Comparison of ENCODE assay signal across 18 mouse cellular contexts in genomic region chr9:86679843-86680417, GRCm38 (mm10). TPM values are rescaled to one million over a fixed set of nuclear protein-coding genes. Genes with fewer than 3 reads are reported as not detected.
DNase-seq lines count a peak whose midpoint lies in the region; ATAC-seq and TF ChIP-seq lines count a peak whose summit lies in the region.
"Had no signal": no experiment of that assay in that cellular context is flagged by ENCODE, and none has a peak within 500 bp of the region (broad histone marks: within the 10 kb centered on the region; RNA-seq: fewer than 3 reads in every experiment).

No protein-coding gene starts in this region.

- no peaks in the 10 kb centered on the region for H3K9me3 ChIP-seq in hindbrain, postnatal 0 days (ENCODE audit: low read length)
- H3K9me3 ChIP-seq in hindbrain, embryonic 13.5 days = no peaks in the 10 kb centered on the region
- no peaks in the 10 kb centered on the region for H3K9me3 ChIP-seq in liver, postnatal 0 days (ENCODE audit: low read length)
- H3K9me3 ChIP-seq in liver, embryonic 11.5 days (ENCODE audit: control insufficient read depth, low read length) = no peaks in the 10 kb centered on the region
- H3K9me3 ChIP-seq: embryonic facial prominence, embryonic 12.5 days; forebrain, embryonic 15.5 days; heart, embryonic 10.5 days; heart, embryonic 15.5 days; hindbrain, embryonic 15.5 days had no signal

- no peaks in the 10 kb centered on the region for H3K36me3 ChIP-seq in hindbrain, postnatal 0 days (ENCODE audit: insufficient read depth, low read length)
- H3K36me3 ChIP-seq in hindbrain, embryonic 13.5 days = no peaks in the 10 kb centered on the region
- H3K36me3 ChIP-seq in liver, postnatal 0 days (replicated peaks; ENCODE audit: insufficient read depth, low read length) = no peaks in the 10 kb centered on the region
- H3K36me3 ChIP-seq in liver, embryonic 11.5 days (ENCODE audit: control insufficient read depth, insufficient read depth, low read length) = no peaks in the 10 kb centered on the region
- H3K36me3 ChIP-seq: embryonic facial prominence, embryonic 12.5 days; forebrain, embryonic 15.5 days; heart, embryonic 10.5 days; heart, embryonic 15.5 days had no signal

- H3K4me2 ChIP-seq in hindbrain, postnatal 0 days (ENCODE audit: low read depth, low read length) = no peak overlapping the region
- no peak overlapping the region for H3K4me2 ChIP-seq in hindbrain, embryonic 13.5 days
- no peak overlapping the region for H3K4me2 ChIP-seq in liver, postnatal 0 days (ENCODE audit: low read depth, low read length)
- no peak overlapping the region for H3K4me2 ChIP-seq in liver, embryonic 11.5 days
- H3K4me2 ChIP-seq: embryonic facial prominence, embryonic 12.5 days; forebrain, embryonic 15.5 days; heart, embryonic 15.5 days; hindbrain, embryonic 15.5 days had no signal

- no peak for TF ChIP-seq CTCF in gastrocnemius, adult 2 months (IDR thresholded peaks at IDR 0.05)
- no peak for TF ChIP-seq CTCF in hindbrain, postnatal 0 days (IDR thresholded peaks at IDR 0.05; ENCODE audit: low read depth)
- TF ChIP-seq CTCF in liver, postnatal 0 days (IDR thresholded peaks at IDR 0.05; ENCODE audit: low read depth) = no peak

- no peak for DNase-seq in gastrocnemius, adult 2 months
- no peak for DNase-seq in gastrocnemius, adult 18-20 months (ENCODE audit: low spot score)
- no peak for DNase-seq in hindbrain, postnatal 0 days (ENCODE audit: low spot score)
- DNase-seq in liver, postnatal 0 days = no peak
- no peak for DNase-seq in liver, embryonic 11.5 days (ENCODE audit: low spot score)
- DNase-seq: adrenal gland, postnatal 14 days; cerebellum, postnatal 25 days; gastrocnemius, postnatal 14 days; heart, postnatal 14 days had no signal

- WGBS in hindbrain, postnatal 0 days = 68% methylated on average over 11 of the region's 11 CpGs
- 81% methylated on average over 11 of the region's 11 CpGs for WGBS in hindbrain, embryonic 13.5 days
- WGBS in liver, postnatal 0 days (ENCODE audit: insufficient replicate concordance) = 79% methylated on average over 11 of the region's 11 CpGs
- 81% methylated on average over 11 of the region's 11 CpGs for WGBS in liver, embryonic 11.5 days

- peak; percentile 45 for ATAC-seq in hindbrain, postnatal 0 days
- no peak for ATAC-seq in hindbrain, embryonic 13.5 days (ENCODE audit: low FRiP score)
- ATAC-seq in liver, postnatal 0 days = peak; percentile 60; the same call in 1 of the 2 replicates
- ATAC-seq in liver, embryonic 11.5 days (replicated peaks; ENCODE audit: low FRiP score) = no peak
- ATAC-seq: activated CD4-positive, CD25-positive, alpha-beta regulatory T cell, adult 4 months; forebrain, embryonic 15.5 days; Patski had no signal

- H3K27ac ChIP-seq in gastrocnemius, adult 2 months = peak overlapping the region; percentile 89
- H3K27ac ChIP-seq in hindbrain, postnatal 0 days = no peak overlapping the region
- H3K27ac ChIP-seq in hindbrain, embryonic 13.5 days = no peak overlapping the region
- no peak overlapping the region for H3K27ac ChIP-seq in liver, postnatal 0 days (ENCODE audit: low read depth)
- no peak overlapping the region for H3K27ac ChIP-seq in liver, embryonic 11.5 days (ENCODE audit: low read depth, low read length)
- H3K27ac ChIP-seq: embryonic facial prominence, embryonic 12.5 days; forebrain, embryonic 15.5 days; heart, embryonic 10.5 days; heart, embryonic 15.5 days; hindbrain, embryonic 15.5 days had no signal

- intact Hi-C loops in gastrocnemius, adult 2 months (cut with DNase I) = no loop called here

- H3K4me1 ChIP-seq in hindbrain, postnatal 0 days (ENCODE audit: insufficient read depth, low read length) = no peaks in the 10 kb centered on the region; the same call in 1 of the 2 replicates
- peaks cover 5% of the 10 kb centered on the region for H3K4me1 ChIP-seq in hindbrain, embryonic 13.5 days (replicated peaks)
- H3K4me1 ChIP-seq in liver, postnatal 0 days (ENCODE audit: insufficient read depth) = peaks cover 9% of the 10 kb centered on the region
- no peaks in the 10 kb centered on the region for H3K4me1 ChIP-seq in liver, embryonic 11.5 days (replicated peaks; ENCODE audit: control insufficient read depth, insufficient read depth, low read length)

- H3K27me3 ChIP-seq in hindbrain, postnatal 0 days (ENCODE audit: insufficient read depth, low read length) = no peaks in the 10 kb centered on the region
- no peaks in the 10 kb centered on the region for H3K27me3 ChIP-seq in hindbrain, embryonic 13.5 days
- no peaks in the 10 kb centered on the region for H3K27me3 ChIP-seq in liver, postnatal 0 days (ENCODE audit: insufficient read depth, low read length)
- H3K27me3 ChIP-seq in liver, embryonic 11.5 days (replicated peaks; ENCODE audit: control insufficient read depth, insufficient read depth, low read length) = no peaks in the 10 kb centered on the region
- H3K27me3 ChIP-seq: CH12.LX; embryonic facial prominence, embryonic 12.5 days; forebrain, embryonic 15.5 days; heart, embryonic 15.5 days; hindbrain, embryonic 15.5 days; Patski had no signal

- no peak overlapping the region for H3K9ac ChIP-seq in hindbrain, postnatal 0 days (replicated peaks; ENCODE audit: low read length)
- H3K9ac ChIP-seq in hindbrain, embryonic 13.5 days = no peak overlapping the region
- no peak overlapping the region for H3K9ac ChIP-seq in liver, postnatal 0 days (replicated peaks)
- H3K9ac ChIP-seq in liver, embryonic 11.5 days (ENCODE audit: low read depth, low read length) = no peak overlapping the region
- H3K9ac ChIP-seq: embryonic facial prominence, embryonic 12.5 days; forebrain, embryonic 15.5 days; heart, embryonic 15.5 days; hindbrain, embryonic 15.5 days had no signal

- TF ChIP-seq EP300 in liver, postnatal 0 days (IDR thresholded peaks at IDR 0.05; ENCODE audit: low read depth) = no peak

- peak overlapping the region; percentile 45 for H3K4me3 ChIP-seq in gastrocnemius, adult 2 months
- no peak overlapping the region for H3K4me3 ChIP-seq in hindbrain, postnatal 0 days (ENCODE audit: low read length)
- H3K4me3 ChIP-seq in hindbrain, embryonic 13.5 days = no peak overlapping the region
- no peak overlapping the region for H3K4me3 ChIP-seq in liver, postnatal 0 days (ENCODE audit: low read depth, low read length)
- H3K4me3 ChIP-seq in liver, embryonic 11.5 days (ENCODE audit: low read depth, low read length) = no peak overlapping the region
- H3K4me3 ChIP-seq: embryonic facial prominence, embryonic 12.5 days; forebrain, embryonic 15.5 days; heart, embryonic 10.5 days; heart, embryonic 15.5 days; hindbrain, embryonic 15.5 days had no signal

RNA-seq across cellular contexts. Expression of gene Me1, which starts 15.8 kb away (rescaled TPM):
- total RNA-seq in gastrocnemius, adult 2 months (2021) = 100 to 1,000 TPM; 127 to 221 TPM
- total RNA-seq in gastrocnemius, adult 18-20 months (2021) = 100 to 1,000 TPM; 189 to 224 TPM
- total RNA-seq in hindbrain, postnatal 0 days (2014; rRNA removed) = 37.2 and 37.5 TPM in 2 replicates
- polyA plus RNA-seq in hindbrain, postnatal 0 days (2015; fragmentation: Nextera tagmentation; extraction: Ambion mirVana) = 75.0 and 76.5 TPM in 2 replicates
- 28.5 and 30.5 TPM in 2 replicates for polyA plus RNA-seq in hindbrain, embryonic 13.5 days (2015; fragmentation: Nextera tagmentation; extraction: Ambion mirVana)
- 7.7 and 10.3 TPM in 2 replicates for polyA plus RNA-seq in liver, postnatal 0 days (2015; fragmentation: Nextera tagmentation; extraction: Ambion mirVana)
- 6.6 and 7.7 TPM in 2 replicates for polyA plus RNA-seq in liver, embryonic 11.5 days (2014; fragmentation: Nextera tagmentation; extraction: Ambion mirVana)
- polyA plus RNA-seq: activated CD4-positive, CD25-positive, alpha-beta regulatory T cell, adult 4 months had no signal

Comparison
In these comparisons a context has a peak if more than half of its experiments do, and no peak if none do; other contexts are left out.
1. ATAC-seq: peak in hindbrain, postnatal 0 days (single experiment) and liver, postnatal 0 days (single experiment); none in hindbrain, embryonic 13.5 days (single experiment) and liver, embryonic 11.5 days (single experiment).